Mouse (Mus musculus) bone marrow macrophage, adult 2 months (primary cell): Measurements from ENCODE around the gene Cep350.

Experiments used
- CTCF ChIP-seq: IDR thresholded peaks from 2 replicates; pipeline ENCODE4 v1.5.1; 2012; ENCODE audit warnings: low read depth, mild to moderate bottlenecking, low read length, moderate library complexity
- POLR2A ChIP-seq: IDR thresholded peaks from 2 replicates; pipeline ENCODE4 v1.6.1; 2012; ENCODE audit warnings: mild to moderate bottlenecking, low read depth, low read length, borderline replicate concordance

GRCm38 (mm10) chr1:155987625-155988024 is 14.6 kb upstream of the Cep350 start:
- TF ChIP-seq CTCF (no peak), POLR2A (no peak)
